Mouse (Mus musculus): ENCODE measurements around the gene Tmem167b. TPM values are rescaled to one million over a fixed set of nuclear protein-coding genes. Genes with fewer than 3 reads are reported as not detected.

Tmem167b gene
- polyA plus RNA-seq (2015; fragmentation: Nextera tagmentation; extraction: Ambion mirVana): 59.5 and 61.9 TPM in 2 replicates

GRCm38 (mm10) chr3:108562133-108562730 is at the start of gene Tmem167b:
Tmem167b (minus strand) TSS chr3:108562466.
- peaks cover 19% of the 10 kb centered on the region for H3K4me1 ChIP-seq
- H3K9me3 ChIP-seq (replicated peaks): no peaks in the 10 kb centered on the region
- peak within 1 kb of the TSS; percentile 94 for H3K27ac ChIP-seq
- peak; percentile 97 for ATAC-seq
- H3K4me3 ChIP-seq: peak within 1 kb of the TSS; percentile 71
- 0% methylated on average over 38 of the region's 45 CpGs for WGBS
- H3K27me3 ChIP-seq: no peaks in the 10 kb centered on the region
- peaks cover 29% of the 10 kb centered on the region for H3K36me3 ChIP-seq (ENCODE audit: poor library complexity, severe bottlenecking)
- H3K4me2 ChIP-seq: peak within 1 kb of the TSS; percentile 66
- peak within 1 kb of the TSS; percentile 84 for H3K9ac ChIP-seq

GRCm38 (mm10) chr3:108608906-108609305 is 46.6 kb upstream of the Tmem167b start:
- Histone ChIP-seq H3K9ac (no peak overlapping the region), H3K4me3 (no peak overlapping the region), H3K36me3 (ENCODE audit: poor library complexity, severe bottlenecking) (peaks cover 24% of the 10 kb centered on the region), H3K9me3 (replicated peaks) (no peaks in the 10 kb centered on the region), H3K27ac (no peak overlapping the region), H3K4me1 (no peaks in the 10 kb centered on the region), H3K27me3 (no peaks in the 10 kb centered on the region), H3K4me2 (no peak overlapping the region)
- WGBS: 75% methylated on average over 3 of the region's 3 CpGs
- no peak for ATAC-seq

- peak overlapping the region; percentile 95 for H3K4me3 ChIP-seq
Measured at GRCm38 (mm10) chr3:108591530-108592522, 29.6 kb upstream of the Tmem167b start.

GRCm38 (mm10) chr3:108590786-108591529 is 28.7 kb upstream of the Tmem167b start, which contains the start of gene Wdr47:
Wdr47 (plus strand) TSS chr3:108591279.
- H3K4me3 ChIP-seq: peak within 1 kb of the TSS; percentile 95
- no peaks in the 10 kb centered on the region for H3K36me3 ChIP-seq (ENCODE audit: poor library complexity, severe bottlenecking)
- H3K4me1 ChIP-seq: peaks cover 18% of the 10 kb centered on the region
- H3K9ac ChIP-seq: peak within 1 kb of the TSS; percentile 94
- H3K27ac ChIP-seq: peak within 1 kb of the TSS; percentile 96
- H3K4me2 ChIP-seq: peak within 1 kb of the TSS; percentile 83
- 6% methylated on average over 41 of the region's 44 CpGs for WGBS
- H3K27me3 ChIP-seq: no peaks in the 10 kb centered on the region
- no peaks in the 10 kb centered on the region for H3K9me3 ChIP-seq (replicated peaks)
- peak; percentile 99 for ATAC-seq

More at GRCm38 (mm10) chr3:108591530-108592522, 29.6 kb upstream of the Tmem167b start:
- Histone ChIP-seq H3K4me1 (peaks cover 18% of the 10 kb centered on the region), H3K4me2 (peak overlapping the region; percentile 83), H3K9ac (peak overlapping the region; percentile 94), H3K9me3 (replicated peaks) (no peaks in the 10 kb centered on the region), H3K27me3 (no peaks in the 10 kb centered on the region), H3K36me3 (ENCODE audit: poor library complexity, severe bottlenecking) (no peaks in the 10 kb centered on the region), H3K27ac (peak overlapping the region; percentile 96)
- ATAC-seq: peak; percentile 81
- WGBS: under 1% methylated on average over 55 of the region's 61 CpGs

- no peaks in the 10 kb centered on the region for H3K27me3 ChIP-seq
- no peak for ATAC-seq
- no peaks in the 10 kb centered on the region for H3K9me3 ChIP-seq (replicated peaks)
- no peaks in the 10 kb centered on the region for H3K36me3 ChIP-seq (ENCODE audit: poor library complexity, severe bottlenecking)
- 33% methylated on average over 2 of the region's 2 CpGs for WGBS
- H3K4me3 ChIP-seq: no peak overlapping the region
- peak overlapping the region; percentile 40; the same call in 1 of the 2 replicates for H3K27ac ChIP-seq
- no peak overlapping the region for H3K4me2 ChIP-seq
- no peak overlapping the region for H3K9ac ChIP-seq
- H3K4me1 ChIP-seq: peaks cover 16% of the 10 kb centered on the region
Measured at GRCm38 (mm10) chr3:108588446-108588845, 26.2 kb upstream of the Tmem167b start.

GRCm38 (mm10) chr3:108584580-108584979 is 22.3 kb upstream of the Tmem167b start:
- peaks cover 8% of the 10 kb centered on the region for H3K36me3 ChIP-seq (ENCODE audit: poor library complexity, severe bottlenecking)
- no peak overlapping the region for H3K27ac ChIP-seq
- no peak overlapping the region for H3K4me3 ChIP-seq
- no peak for ATAC-seq
- H3K9me3 ChIP-seq (replicated peaks): no peaks in the 10 kb centered on the region
- no peak overlapping the region for H3K4me2 ChIP-seq
- no peaks in the 10 kb centered on the region for H3K27me3 ChIP-seq
- H3K9ac ChIP-seq: no peak overlapping the region
- WGBS: 91% methylated on average over 4 of the region's 4 CpGs
- 0 out of 2 replicates have a peak, but pooled peaks cover 5% of the 10 kb centered on the region for H3K4me1 ChIP-seq

- no peak overlapping the region for H3K27ac ChIP-seq
- no peak overlapping the region for H3K4me2 ChIP-seq
- no peaks in the 10 kb centered on the region for H3K9me3 ChIP-seq (replicated peaks)
- 93% methylated on average over 5 of the region's 5 CpGs for WGBS
- no peak for ATAC-seq
- no peaks in the 10 kb centered on the region for H3K27me3 ChIP-seq
- H3K4me1 ChIP-seq: peaks cover 26% of the 10 kb centered on the region
- peaks cover 8% of the 10 kb centered on the region for H3K36me3 ChIP-seq (ENCODE audit: poor library complexity, severe bottlenecking)
- H3K4me3 ChIP-seq: no peak overlapping the region
- H3K9ac ChIP-seq: no peak overlapping the region
Measured at GRCm38 (mm10) chr3:108574018-108574417, 11.8 kb upstream of the Tmem167b start.

GRCm38 (mm10) chr3:108572309-108573010 is 10.2 kb upstream of the Tmem167b start:
- Histone ChIP-seq H3K27me3 (no peaks in the 10 kb centered on the region), H3K4me2 (peak overlapping the region; percentile 78), H3K9me3 (replicated peaks) (no peaks in the 10 kb centered on the region), H3K9ac (peak overlapping the region; percentile 79), H3K4me1 (peaks cover 39% of the 10 kb centered on the region), H3K27ac (no peak overlapping the region), H3K4me3 (peak overlapping the region; percentile 66), H3K36me3 (ENCODE audit: poor library complexity, severe bottlenecking) (no peaks in the 10 kb centered on the region)
- WGBS: 49% methylated on average over 18 of the region's 18 CpGs
- no peak for ATAC-seq

GRCm38 (mm10) chr3:108571443-108572294 is 9.4 kb upstream of the Tmem167b start, which contains the start of gene Taf13:
Taf13 (plus strand) TSS chr3:108571698.
- no peaks in the 10 kb centered on the region for H3K9me3 ChIP-seq (replicated peaks)
- peak within 1 kb of the TSS; percentile 20; the same call in 1 of the 2 replicates for H3K27ac ChIP-seq
- H3K4me1 ChIP-seq: peaks cover 39% of the 10 kb centered on the region
- H3K9ac ChIP-seq: peak within 1 kb of the TSS; percentile 79
- no peaks in the 10 kb centered on the region for H3K27me3 ChIP-seq
- H3K36me3 ChIP-seq (ENCODE audit: poor library complexity, severe bottlenecking): no peaks in the 10 kb centered on the region
- peak within 1 kb of the TSS; percentile 66 for H3K4me3 ChIP-seq
- H3K4me2 ChIP-seq: peak within 1 kb of the TSS; percentile 78
- peak; percentile 97 for ATAC-seq
- 2% methylated on average over 42 of the region's 42 CpGs for WGBS

GRCm38 (mm10) chr3:108570813-108571212 is 8.5 kb upstream of the Tmem167b start:
- H3K27ac ChIP-seq: no peak overlapping the region
- H3K4me2 ChIP-seq: peak overlapping the region; percentile 78
- WGBS: 89% methylated on average over 14 of the region's 14 CpGs
- peaks cover 39% of the 10 kb centered on the region for H3K4me1 ChIP-seq
- H3K9me3 ChIP-seq (replicated peaks): no peaks in the 10 kb centered on the region
- no peaks in the 10 kb centered on the region for H3K27me3 ChIP-seq
- H3K36me3 ChIP-seq (ENCODE audit: poor library complexity, severe bottlenecking): no peaks in the 10 kb centered on the region
- H3K4me3 ChIP-seq: no peak overlapping the region
- ATAC-seq: no peak
- H3K9ac ChIP-seq: no peak overlapping the region

Data from forebrain, embryonic 13.5 days (tissue).